Mouse (Mus musculus) ovary, postnatal 14 days (tissue): ENCODE measurements around the gene Nr1i2.
"Not testable (repeated sequence)": the region's sequence is repeated elsewhere in the genome, so short reads cannot be mapped to it uniquely, and the experiment has no call there.

Experiments
- DNase-seq: peaks from one replicate; pipeline ENCODE4 v3.0.0; 2022; ENCODE audit warnings: low spot score

The Nr1i2 gene

GRCm38 (mm10) chr16:38287357-38287756 lies 7.3 kb downstream of the Nr1i2 start:
- DNase-seq: no peak

DNA sequence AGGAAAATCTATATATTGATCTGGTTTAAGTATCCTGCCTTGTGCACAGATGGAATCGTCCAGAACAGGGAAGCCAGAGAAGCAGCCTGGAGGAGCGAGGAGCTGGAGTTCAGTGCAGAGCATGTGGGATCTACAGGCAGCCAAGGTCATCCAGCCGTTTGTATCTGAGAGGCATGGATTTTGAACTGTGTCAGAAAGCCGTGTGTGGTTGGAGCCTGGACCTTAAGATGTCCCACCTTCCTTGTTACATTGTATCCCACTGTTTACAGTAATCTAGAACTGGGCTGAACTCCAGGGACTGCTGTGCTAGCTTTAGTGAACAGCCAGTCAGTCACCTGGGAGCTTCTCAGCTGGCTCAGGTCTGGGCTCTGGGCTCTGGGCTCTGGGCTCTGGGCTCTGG lies 8.1 kb downstream of the Nr1i2 start:
- no peak for DNase-seq

GRCm38 (mm10) chr16:38285801-38286200 lies 8.8 kb downstream of the Nr1i2 start:
- no peak for DNase-seq

DNA sequence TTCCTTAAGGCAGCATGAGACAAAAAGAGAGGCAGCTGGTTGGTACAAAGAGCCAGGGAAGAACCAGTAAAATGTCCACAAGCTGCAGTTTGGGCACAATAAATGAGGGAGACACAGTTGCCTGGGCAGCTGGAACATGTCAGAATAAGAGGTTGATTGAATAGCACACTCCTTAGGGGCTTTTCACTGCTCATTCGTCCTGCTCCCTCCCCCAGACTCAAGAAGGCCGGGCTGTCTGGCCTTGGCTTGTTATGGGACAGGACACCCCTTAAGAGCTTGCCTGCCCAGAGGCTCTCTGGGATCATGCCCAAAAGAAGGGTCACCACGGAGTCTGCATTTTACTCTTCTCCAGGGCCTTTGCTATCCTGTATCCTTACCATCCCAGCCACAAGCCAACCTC lies 11.3 kb downstream of the Nr1i2 start:
- no peak for DNase-seq

DNA sequence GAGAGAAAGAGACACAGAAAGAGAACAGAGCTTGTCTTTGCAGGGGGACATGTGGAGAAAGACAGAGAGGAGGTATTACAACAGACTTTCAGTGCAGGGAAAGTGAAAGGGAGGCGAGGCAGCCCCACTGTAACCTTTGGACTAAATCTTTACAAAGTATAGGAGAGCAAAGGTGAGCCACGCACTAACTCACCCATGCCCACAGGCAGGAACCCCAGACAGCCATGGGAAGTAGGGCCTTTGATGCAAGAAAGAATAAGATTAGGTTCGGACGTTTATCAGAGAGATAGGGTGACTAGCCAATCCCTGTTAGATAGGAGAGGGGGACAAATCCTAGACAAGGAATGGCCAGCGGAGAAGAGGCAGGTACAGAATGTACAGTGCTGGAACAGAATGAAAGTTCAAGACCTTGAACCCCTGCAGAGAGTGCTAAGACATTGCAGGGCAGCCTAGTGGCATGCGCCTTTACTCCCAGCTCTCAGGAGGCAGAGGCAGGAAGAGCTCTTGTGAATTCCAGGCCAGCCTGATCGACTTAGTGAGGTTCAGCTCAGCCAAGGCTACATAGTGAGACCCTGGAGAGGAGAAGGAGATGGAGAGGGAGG lies 12.0 kb downstream of the Nr1i2 start:
- no peak for DNase-seq

DNA sequence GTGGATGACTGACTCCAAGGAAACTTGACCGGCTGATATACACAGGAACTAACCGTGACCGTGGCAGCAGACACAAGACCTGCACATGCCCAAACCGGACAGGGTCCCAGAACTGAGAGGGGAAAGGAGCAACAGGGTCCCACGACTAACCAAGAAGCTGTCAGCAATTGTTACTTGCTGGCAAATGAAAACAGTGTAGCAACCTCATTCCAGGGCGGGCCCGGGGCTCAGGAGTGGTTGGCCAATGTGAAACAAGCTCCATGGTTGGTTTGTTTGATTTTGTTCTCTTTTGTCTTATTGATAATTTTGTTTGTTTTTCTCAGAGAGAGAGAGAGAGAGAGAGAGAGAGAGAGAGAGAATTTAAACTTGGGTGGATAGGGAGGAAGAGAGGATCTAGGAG lies 13.7 kb downstream of the Nr1i2 start:
- no peak for DNase-seq

GRCm38 (mm10) chr16:38279794-38280193 lies 14.8 kb downstream of the Nr1i2 start:
- DNase-seq: no peak

GRCm38 (mm10) chr16:38274737-38275136 lies 19.9 kb downstream of the Nr1i2 start:
- DNase-seq: no peak

DNA sequence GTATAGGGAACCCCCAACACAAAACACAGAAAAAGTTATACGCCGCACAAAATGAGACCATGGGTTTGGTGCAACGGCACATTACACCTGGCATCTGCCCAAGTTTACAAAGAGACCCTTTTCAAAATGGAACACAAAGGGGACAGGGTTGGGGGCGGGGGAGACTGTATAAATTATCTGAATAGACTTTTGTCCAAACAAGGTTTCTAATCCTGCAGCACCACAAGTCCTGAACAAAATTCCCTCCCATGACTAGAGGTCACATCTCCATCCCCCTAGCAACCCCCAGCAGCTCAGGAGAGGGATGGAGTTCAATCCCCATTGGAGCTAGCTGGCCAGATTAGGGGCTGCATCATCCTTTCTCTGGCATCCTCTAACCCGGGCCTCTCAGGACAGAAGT lies 22.1 kb downstream of the Nr1i2 start:
- no peak for DNase-seq

GRCm38 (mm10) chr16:38271601-38272000 lies 23.0 kb downstream of the Nr1i2 start:
- no peak for DNase-seq

- DNase-seq: no peak
Measured at GRCm38 (mm10) chr16:38255927-38256326, 38.7 kb downstream of the Nr1i2 start.

DNA sequence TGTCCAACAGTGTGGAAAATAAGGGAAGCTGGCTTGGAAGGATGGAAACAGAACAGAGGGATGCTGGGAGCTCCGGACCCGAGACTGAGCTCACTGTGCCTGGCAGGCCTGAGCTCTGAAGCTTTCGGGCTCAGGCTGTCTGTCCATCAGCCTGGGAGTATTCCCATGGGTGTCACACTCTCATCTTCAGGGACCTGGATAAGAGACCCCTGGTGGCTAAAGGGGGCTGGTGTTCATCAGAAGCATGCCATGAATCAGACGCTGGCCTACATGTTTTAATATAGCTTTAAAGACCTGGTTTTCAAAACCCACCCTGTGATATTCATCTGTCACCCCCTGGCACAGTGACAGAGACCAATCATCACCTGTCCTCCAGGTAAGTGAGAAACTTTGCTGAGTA lies 39.5 kb downstream of the Nr1i2 start:
- no peak for DNase-seq

DNA sequence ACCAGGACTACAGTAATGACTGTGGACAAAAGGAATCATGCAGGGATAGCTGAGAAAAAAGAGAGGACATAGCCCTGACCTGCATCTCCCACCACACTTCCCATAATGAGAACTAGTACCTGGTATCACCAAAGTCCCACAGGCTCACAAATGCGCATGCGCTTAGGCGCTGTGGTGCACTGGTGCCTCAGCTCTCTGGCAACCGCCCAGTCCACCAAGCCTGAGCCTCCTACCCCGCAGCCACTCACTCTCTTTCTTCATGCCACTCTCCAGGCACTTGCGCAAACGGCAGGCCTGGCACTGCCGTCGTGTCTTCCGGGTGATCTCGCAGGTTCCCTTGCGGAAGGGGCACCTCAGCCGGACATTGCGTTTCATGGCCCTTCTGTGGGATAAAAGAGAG lies 40.6 kb downstream of the Nr1i2 start:
- no peak for DNase-seq

DNA sequence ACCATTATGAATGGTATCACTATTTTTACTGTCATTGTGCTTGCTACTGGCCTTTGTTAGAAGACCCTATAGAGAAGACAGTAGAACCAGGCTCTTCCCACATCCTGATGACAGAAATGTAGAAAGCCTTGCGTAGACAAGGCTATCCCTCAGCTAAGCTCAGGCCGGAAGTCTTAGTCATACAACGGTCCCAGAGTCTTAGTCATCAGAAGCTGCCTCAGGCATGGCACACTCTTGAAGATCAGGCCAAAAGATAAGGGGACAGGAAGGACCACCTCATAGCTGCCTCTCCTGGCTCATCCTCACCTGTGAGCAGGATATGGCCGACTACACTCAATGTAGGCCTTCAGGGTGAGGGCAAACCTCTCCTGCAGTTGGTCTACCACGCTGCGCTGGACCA lies 44.2 kb downstream of the Nr1i2 start:
- DNase-seq: no peak

DNA sequence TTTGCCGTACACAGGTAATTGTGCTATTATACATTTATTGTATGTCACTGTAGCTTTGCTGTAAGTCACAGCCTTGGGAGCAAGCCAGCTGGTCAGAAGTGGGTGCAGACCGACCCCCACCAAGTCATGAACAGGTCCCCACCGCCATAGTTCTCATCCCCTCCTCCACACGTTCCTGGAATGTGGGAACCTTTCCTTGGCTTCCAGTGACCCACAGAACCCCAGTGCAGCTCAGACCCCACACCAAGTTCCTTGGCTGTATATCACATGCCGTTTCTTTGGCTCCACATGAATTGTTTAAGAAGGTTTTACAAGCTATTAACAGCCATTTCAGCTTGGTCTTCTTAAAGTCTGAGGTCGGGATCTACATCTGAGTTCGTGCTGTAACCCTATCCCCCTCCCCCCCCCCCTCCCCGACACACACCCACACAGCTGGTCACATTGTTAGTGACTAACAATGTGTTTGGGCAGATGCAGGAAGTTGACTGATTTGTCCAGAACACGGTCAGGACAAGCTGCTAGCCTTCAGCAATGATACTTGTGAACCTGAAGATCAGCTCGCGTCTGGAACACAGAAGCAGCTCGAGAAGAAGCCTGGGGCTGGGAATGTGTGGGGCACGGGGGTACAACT lies 46.2 kb downstream of the Nr1i2 start:
- no peak for DNase-seq

- DNase-seq: no peak
Measured at GRCm38 (mm10) chr16:38245849-38246585, 48.6 kb downstream of the Nr1i2 start.

GRCm38 (mm10) chr16:38245379-38245778 lies 49.2 kb downstream of the Nr1i2 start:
- no peak for DNase-seq

DNA sequence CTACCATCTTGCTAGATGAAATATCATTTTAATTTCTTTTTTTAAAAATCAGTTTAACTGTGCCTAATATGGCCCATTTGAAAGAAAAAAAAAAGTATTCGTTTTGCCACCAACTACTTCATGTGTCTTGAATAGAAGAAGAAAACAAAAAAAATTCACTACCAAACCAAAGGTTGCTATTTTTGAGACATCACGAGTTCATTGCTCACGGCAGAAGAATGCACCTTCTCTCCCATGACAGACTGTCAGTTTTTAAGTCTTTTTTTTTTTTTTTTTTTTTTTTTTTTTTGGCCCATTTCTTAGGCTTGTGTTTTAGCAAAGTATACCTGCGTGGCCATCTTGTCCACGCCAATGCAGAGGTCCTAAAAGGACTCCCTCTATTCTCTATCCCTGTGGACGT lies 50.5 kb downstream of the Nr1i2 start:
- DNase-seq: no peak

GRCm38 (mm10) chr16:38240167-38240566 lies 54.5 kb downstream of the Nr1i2 start:
- no peak for DNase-seq

DNA sequence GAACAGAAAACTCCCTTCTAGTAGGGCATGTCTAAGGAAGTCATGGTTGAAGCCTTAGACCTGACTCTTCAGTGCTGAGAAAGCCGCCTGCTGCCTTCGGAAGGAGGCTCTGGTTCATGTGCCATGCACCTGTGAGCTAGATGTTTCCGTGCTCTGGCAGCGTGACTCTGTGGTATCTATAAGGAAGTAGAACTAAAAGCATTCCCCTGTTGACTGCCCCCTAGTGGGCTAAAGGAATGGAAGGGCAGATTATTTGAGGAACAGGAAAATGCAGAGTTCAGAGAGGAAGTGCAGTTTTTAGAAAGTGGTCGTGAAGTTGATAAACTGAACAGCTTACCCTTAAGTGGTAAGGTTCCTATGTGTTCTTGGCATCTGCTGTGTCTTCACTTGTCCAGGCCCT lies 54.9 kb downstream of the Nr1i2 start:
- DNase-seq: peak; percentile 23

- DNase-seq: no peak
Measured at GRCm38 (mm10) chr16:38236936-38237585, 57.6 kb downstream of the Nr1i2 start.

- DNase-seq: not testable (repeated sequence)
Measured at GRCm38 (mm10) chr16:38222491-38222890, 72.1 kb downstream of the Nr1i2 start.

- no peak for DNase-seq
Measured at GRCm38 (mm10) chr16:38205272-38205671, 89.4 kb downstream of the Nr1i2 start.
